Mouse (Mus musculus) adrenal gland, postnatal 10 days (tissue): Measurements from ENCODE around the gene Tomt. TPM values are rescaled to one million over a fixed set of nuclear protein-coding genes. Genes with fewer than 3 reads are reported as not detected.

Experiments
- DNase-seq: peaks from one replicate; pipeline ENCODE4 v3.0.0; 2021; ENCODE audit warnings: mixed read lengths
- microRNA-seq: library from miRNA; unstranded; fragments of <30 nt; microRNA quantifications from one replicate; pipeline ENCODE4 v1.2.0, GENCODE M21; 2021
- total RNA-seq, 2 experiments: library from RNA; stranded (reverse); gene quantifications; 2 replicates each; pipeline ENCODE4 v1.2.3; 2021

Gene Tomt
- total RNA-seq, 2 experiments from 2014 or later, result 0.12 TPM; not detected in 1

GRCm38 (mm10) chr7:101857094-101857493, 49.1 kb downstream of the Tomt start, which contains the start of gene Folr2:
Folr2 (minus strand) TSS chr7:101857194.
- DNase-seq, result no peak

- DNase-seq, result no peak
These were observed 52.3 kb downstream of the Tomt start for GRCm38 (mm10) chr7:101853816-101854215.

- DNase-seq, result no peak
These were observed 53.3 kb downstream of the Tomt start for GRCm38 (mm10) chr7:101852846-101853245.

DNA sequence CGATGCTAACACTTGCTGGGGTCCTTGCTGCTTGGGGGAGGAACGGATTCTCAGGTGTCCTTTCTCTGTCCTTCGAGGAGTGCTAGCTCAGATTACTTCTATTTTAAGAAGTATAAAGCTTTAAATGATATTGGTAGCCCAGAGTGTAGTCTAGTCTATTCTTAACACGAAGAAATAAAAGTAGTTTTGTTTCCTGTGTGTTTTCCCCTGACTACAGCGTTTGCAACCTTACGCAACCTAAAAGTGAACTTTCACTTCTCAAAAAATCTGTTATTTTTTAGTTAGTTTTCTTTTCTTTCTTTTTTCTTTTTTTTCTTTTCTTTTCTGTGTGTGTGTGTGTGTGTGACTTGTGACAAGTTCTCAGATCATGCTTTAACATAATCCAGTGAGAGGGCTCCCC, 54.5 kb downstream of the Tomt start:
- DNase-seq, result no peak

Small RNA genes within 50 kb of the gene (microRNA-seq; reads per million reads assigned to microRNA genes)
- not detected for gene Gm22655

Other genes starting within 250 kb of the Tomt start
- gene Clpb, start 242.7 kb downstream of the Tomt start, total RNA-seq, result 10 to 100 TPM; 80.4 to 85.2 TPM
- gene Phox2a, start 88.0 kb downstream of the Tomt start, total RNA-seq, result 10 to 100 TPM; 20.9 to 32.4 TPM
- gene Inppl1, start 68.1 kb downstream of the Tomt start, total RNA-seq, result 10 to 100 TPM; 72.5 to 98.1 TPM
- gene Folr2, start 49.2 kb downstream of the Tomt start, total RNA-seq, result 1 to 10 TPM; 4.5 to 6.2 TPM
- 10 to 100 TPM; 27.4 to 28.5 TPM for gene Anapc15, start 42.6 kb downstream of the Tomt start, total RNA-seq
- 1 to 10 TPM; 1.7 to 2.3 TPM for gene Folr1, start 35.6 kb downstream of the Tomt start, total RNA-seq
- gene Lamtor1, start 455 bp downstream of the Tomt start, total RNA-seq, result 100 to 1,000 TPM; 116 to 126 TPM
- 1 to 10 TPM; 8.4 TPM for gene Lrrc51, start 27.5 kb upstream of the Tomt start, total RNA-seq
- gene Numa1, start 27.8 kb upstream of the Tomt start, total RNA-seq, result 100 to 1,000 TPM; 117 to 151 TPM
- 1 to 10 TPM; 5.4 to 6.3 TPM for gene Il18bp, start 112.3 kb upstream of the Tomt start, total RNA-seq
- 10 to 100 TPM; 25.6 to 28.3 TPM for gene Rnf121, start 159.1 kb upstream of the Tomt start, total RNA-seq
- gene Xndc1, start 159.2 kb upstream of the Tomt start, total RNA-seq, result 10 to 100 TPM; 12.6 to 19.0 TPM
- gene Xntrpc, start 159.4 kb upstream of the Tomt start, total RNA-seq, result 1 to 10 TPM in 1 of 2 experiments, under 1 TPM in 1; 0.93 to 1.3 TPM
- under 1 TPM in 1 of 2 experiments, not detected in 1; 0.88 TPM for gene Trpc2, start 176.8 kb upstream of the Tomt start, total RNA-seq
- gene Art1, start 195.4 kb upstream of the Tomt start, total RNA-seq, result 10 to 100 TPM in 1 of 2 experiments, 1 to 10 TPM in 1; 5.9 to 30.8 TPM
- 1 to 10 TPM in 1 of 2 experiments, under 1 TPM in 1; 0.51 to 1.4 TPM for gene Art5, start 203.1 kb upstream of the Tomt start, total RNA-seq
- not detected for gene Chrna10, start 210.5 kb upstream of the Tomt start, total RNA-seq